Mouse (Mus musculus): ENCODE measurements around the gene Wfdc6b. TPM values are rescaled to one million over a fixed set of nuclear protein-coding genes. Genes with fewer than 3 reads are reported as not detected.
"Not testable (repeated sequence)": the region's sequence is repeated elsewhere in the genome, so short reads cannot be mapped to it uniquely, and the experiment has no call there.

The Wfdc6b gene
- polyA plus RNA-seq (2014; fragmentation: Nextera tagmentation; extraction: Ambion mirVana), result not detected in 2 replicates

DNA sequence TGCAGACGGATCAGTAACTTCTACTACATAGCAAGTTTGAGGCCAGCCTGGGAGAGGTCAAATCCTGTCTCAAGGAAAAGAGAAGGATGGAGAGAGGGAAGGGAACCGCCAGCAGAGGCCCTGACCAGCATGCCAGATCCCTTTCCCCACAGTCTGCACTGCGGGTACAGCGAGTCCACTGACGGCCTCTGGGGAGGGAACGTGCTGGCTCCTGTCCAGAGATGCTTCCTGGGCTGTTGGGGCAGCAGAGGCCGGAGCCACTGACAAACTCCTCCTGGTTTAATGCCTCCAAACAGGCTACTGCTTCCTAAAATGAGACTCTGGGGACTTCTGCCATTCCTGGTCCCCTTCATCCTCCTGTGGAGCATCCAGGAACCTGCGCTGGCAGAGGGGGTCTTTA lies at the start of gene Wfdc6b, which contains the start of gene Wfdc8:
Gene Wfdc6b, plus strand, starts transcription at position 52 of the 400 bp plus-strand sequence.
Gene Wfdc8, minus strand, starts transcription at position 156 of the 400 bp plus-strand sequence.
- not testable (repeated sequence) for ATAC-seq (ENCODE audit: low FRiP score); H3K9ac ChIP-seq (ENCODE audit: low read depth, low read length)

GRCm38 (mm10) chr2:164564346-164564745 lies 49.0 kb upstream of the Wfdc6b start:
- ATAC-seq (ENCODE audit: low FRiP score), result no peak
- H3K9me3 ChIP-seq (ENCODE audit: control insufficient read depth, low read length), result no peaks in the 10 kb centered on the region

More for the DNA sequence above, at the start of gene Wfdc6b, which contains the start of gene Wfdc8:
- H3K36me3 ChIP-seq (ENCODE audit: control insufficient read depth, insufficient read depth, low read length); DNase-seq (ENCODE audit: low spot score); H3K9me3 ChIP-seq (ENCODE audit: control insufficient read depth, low read length); H3K4me2 ChIP-seq (replicated peaks; ENCODE audit: low read depth, low read length); H3K4me3 ChIP-seq (ENCODE audit: low read depth, low read length); H3K27ac ChIP-seq (ENCODE audit: low read depth, low read length); H3K4me1 ChIP-seq (replicated peaks; ENCODE audit: control insufficient read depth, insufficient read depth, low read length); H3K27me3 ChIP-seq (ENCODE audit: control insufficient read depth, insufficient read depth, low read length): not testable (repeated sequence)
- WGBS, result 74% methylated on average over 8 of the region's 8 CpGs

GRCm38 (mm10) chr2:164566997-164567396 lies 46.3 kb upstream of the Wfdc6b start:
- no peak for ATAC-seq (ENCODE audit: low FRiP score)
- H3K4me1 ChIP-seq (replicated peaks; ENCODE audit: control insufficient read depth, insufficient read depth, low read length), result peaks cover 7% of the 10 kb centered on the region

More at GRCm38 (mm10) chr2:164564346-164564745, 49.0 kb upstream of the Wfdc6b start:
- no peak overlapping the region for H3K27ac ChIP-seq (ENCODE audit: low read depth, low read length)
- peaks cover 5% of the 10 kb centered on the region; the same call in 1 of the 2 replicates for H3K27me3 ChIP-seq (ENCODE audit: control insufficient read depth, insufficient read depth, low read length)
- no peaks in the 10 kb centered on the region for H3K36me3 ChIP-seq (ENCODE audit: control insufficient read depth, insufficient read depth, low read length)
- 79% methylated on average over 5 of the region's 5 CpGs for WGBS
- peaks cover 7% of the 10 kb centered on the region for H3K4me1 ChIP-seq (replicated peaks; ENCODE audit: control insufficient read depth, insufficient read depth, low read length)
- H3K9ac ChIP-seq (ENCODE audit: low read depth, low read length), result no peak overlapping the region
- no peak overlapping the region for H3K4me3 ChIP-seq (ENCODE audit: low read depth, low read length)
- H3K4me2 ChIP-seq (replicated peaks; ENCODE audit: low read depth, low read length), result no peak overlapping the region; the same call in 1 of the 2 replicates
- no peak for DNase-seq (ENCODE audit: low spot score)

DNA sequence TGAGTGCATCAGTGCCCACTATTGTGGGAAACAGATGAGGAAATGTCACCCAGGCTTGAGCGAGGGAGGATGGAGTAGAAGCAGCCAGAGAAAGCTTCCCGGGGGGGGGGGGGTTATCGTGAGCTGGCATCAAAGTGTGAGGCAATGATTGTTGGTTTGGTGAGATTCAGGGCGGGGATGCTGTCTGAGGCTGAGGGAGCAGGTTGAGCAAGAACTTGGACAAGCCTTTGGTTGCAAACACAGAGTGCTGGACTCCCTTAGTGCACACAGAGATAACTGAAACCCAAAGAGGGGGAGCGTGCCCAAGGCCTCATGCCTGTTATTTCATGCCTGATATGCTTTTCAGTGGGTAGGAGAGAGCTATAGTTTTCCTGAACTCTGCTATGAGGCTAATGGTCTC lies 45.9 kb upstream of the Wfdc6b start:
- Histone ChIP-seq H3K27ac (ENCODE audit: low read depth, low read length) (no peak overlapping the region), H3K9ac (ENCODE audit: low read depth, low read length) (no peak overlapping the region), H3K36me3 (ENCODE audit: control insufficient read depth, insufficient read depth, low read length) (no peaks in the 10 kb centered on the region), H3K4me3 (ENCODE audit: low read depth, low read length) (no peak overlapping the region), H3K4me1 (replicated peaks; ENCODE audit: control insufficient read depth, insufficient read depth, low read length) (peaks cover 7% of the 10 kb centered on the region), H3K4me2 (replicated peaks; ENCODE audit: low read depth, low read length) (no peak overlapping the region), H3K9me3 (ENCODE audit: control insufficient read depth, low read length) (no peaks in the 10 kb centered on the region), H3K27me3 (ENCODE audit: control insufficient read depth, insufficient read depth, low read length) (peaks cover 1% of the 10 kb centered on the region; the same call in 1 of the 2 replicates)
- DNase-seq (ENCODE audit: low spot score) (no peak), ATAC-seq (ENCODE audit: low FRiP score) (no peak)
- WGBS, result 93% methylated on average over 5 of the region's 5 CpGs

More at GRCm38 (mm10) chr2:164566997-164567396, 46.3 kb upstream of the Wfdc6b start:
- no peak overlapping the region for H3K4me3 ChIP-seq (ENCODE audit: low read depth, low read length)
- no peak overlapping the region for H3K9ac ChIP-seq (ENCODE audit: low read depth, low read length)
- H3K4me2 ChIP-seq (replicated peaks; ENCODE audit: low read depth, low read length), result no peak overlapping the region
- no peak for DNase-seq (ENCODE audit: low spot score)
- H3K36me3 ChIP-seq (ENCODE audit: control insufficient read depth, insufficient read depth, low read length), result no peaks in the 10 kb centered on the region
- no peak overlapping the region for H3K27ac ChIP-seq (ENCODE audit: low read depth, low read length)
- 94% methylated on average over 2 of the region's 2 CpGs for WGBS
- H3K27me3 ChIP-seq (ENCODE audit: control insufficient read depth, insufficient read depth, low read length), result peaks cover 5% of the 10 kb centered on the region; the same call in 1 of the 2 replicates
- H3K9me3 ChIP-seq (ENCODE audit: control insufficient read depth, low read length), result no peaks in the 10 kb centered on the region

DNA sequence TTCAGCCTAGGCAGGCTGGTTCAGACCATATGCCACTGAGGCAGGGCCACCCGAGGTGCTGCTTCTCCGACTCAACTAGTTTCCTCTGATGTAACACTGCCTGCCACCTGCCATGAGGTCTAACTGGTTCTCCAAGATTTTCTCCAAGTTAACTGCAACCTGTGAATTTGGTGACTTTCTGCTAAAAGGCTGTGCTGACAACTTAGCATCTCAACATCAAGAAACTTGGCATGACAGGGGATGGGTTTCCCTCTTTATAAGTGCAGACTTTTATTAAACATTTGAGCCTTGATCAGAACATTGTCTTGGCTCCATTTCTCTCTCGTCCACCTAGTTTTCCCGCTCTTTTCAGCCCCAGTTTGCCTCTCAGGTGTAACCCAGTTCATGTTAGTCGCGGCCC lies 40.0 kb upstream of the Wfdc6b start, which contains the start of gene Spint3:
Gene Spint3, minus strand, starts transcription at position 101 of the 400 bp plus-strand sequence.
- WGBS, result 81% methylated on average over 6 of the region's 6 CpGs
- not testable (repeated sequence) for H3K9ac ChIP-seq (ENCODE audit: low read depth, low read length); H3K4me3 ChIP-seq (ENCODE audit: low read depth, low read length); H3K4me2 ChIP-seq (replicated peaks; ENCODE audit: low read depth, low read length); ATAC-seq (ENCODE audit: low FRiP score); H3K9me3 ChIP-seq (ENCODE audit: control insufficient read depth, low read length); H3K4me1 ChIP-seq (replicated peaks; ENCODE audit: control insufficient read depth, insufficient read depth, low read length); H3K27me3 ChIP-seq (ENCODE audit: control insufficient read depth, insufficient read depth, low read length); H3K27ac ChIP-seq (ENCODE audit: low read depth, low read length); H3K36me3 ChIP-seq (ENCODE audit: control insufficient read depth, insufficient read depth, low read length); DNase-seq (ENCODE audit: low spot score)

- H3K9me3 ChIP-seq (ENCODE audit: control insufficient read depth, low read length); H3K4me3 ChIP-seq (ENCODE audit: low read depth, low read length); H3K9ac ChIP-seq (ENCODE audit: low read depth, low read length); H3K27me3 ChIP-seq (ENCODE audit: control insufficient read depth, insufficient read depth, low read length); H3K4me1 ChIP-seq (replicated peaks; ENCODE audit: control insufficient read depth, insufficient read depth, low read length); ATAC-seq (ENCODE audit: low FRiP score); H3K4me2 ChIP-seq (replicated peaks; ENCODE audit: low read depth, low read length); DNase-seq (ENCODE audit: low spot score); H3K27ac ChIP-seq (ENCODE audit: low read depth, low read length); H3K36me3 ChIP-seq (ENCODE audit: control insufficient read depth, insufficient read depth, low read length): not testable (repeated sequence)
- 76% methylated on average over 13 of the region's 13 CpGs for WGBS
Observed at GRCm38 (mm10) chr2:164585025-164585725, 28.1 kb upstream of the Wfdc6b start, which contains the start of gene Wfdc6a. Gene Wfdc6a (minus strand): TSS chr2:164585447.

- DNase-seq (ENCODE audit: low spot score) (peak; percentile 70), ATAC-seq (ENCODE audit: low FRiP score) (no peak)
- H3K27ac ChIP-seq (ENCODE audit: low read depth, low read length), result no peak overlapping the region
- no peaks in the 10 kb centered on the region for H3K36me3 ChIP-seq (ENCODE audit: control insufficient read depth, insufficient read depth, low read length)
- H3K9me3 ChIP-seq (ENCODE audit: control insufficient read depth, low read length), result no peaks in the 10 kb centered on the region
- H3K4me1 ChIP-seq (replicated peaks; ENCODE audit: control insufficient read depth, insufficient read depth, low read length), result no peaks in the 10 kb centered on the region
- WGBS, result 11% methylated on average over 4 of the region's 4 CpGs
- H3K4me3 ChIP-seq (ENCODE audit: low read depth, low read length), result no peak overlapping the region
- no peaks in the 10 kb centered on the region for H3K27me3 ChIP-seq (ENCODE audit: control insufficient read depth, insufficient read depth, low read length)
- no peak overlapping the region for H3K4me2 ChIP-seq (replicated peaks; ENCODE audit: low read depth, low read length)
- no peak overlapping the region for H3K9ac ChIP-seq (ENCODE audit: low read depth, low read length)
Observed at GRCm38 (mm10) chr2:164592014-164592413, 21.3 kb upstream of the Wfdc6b start.

DNA sequence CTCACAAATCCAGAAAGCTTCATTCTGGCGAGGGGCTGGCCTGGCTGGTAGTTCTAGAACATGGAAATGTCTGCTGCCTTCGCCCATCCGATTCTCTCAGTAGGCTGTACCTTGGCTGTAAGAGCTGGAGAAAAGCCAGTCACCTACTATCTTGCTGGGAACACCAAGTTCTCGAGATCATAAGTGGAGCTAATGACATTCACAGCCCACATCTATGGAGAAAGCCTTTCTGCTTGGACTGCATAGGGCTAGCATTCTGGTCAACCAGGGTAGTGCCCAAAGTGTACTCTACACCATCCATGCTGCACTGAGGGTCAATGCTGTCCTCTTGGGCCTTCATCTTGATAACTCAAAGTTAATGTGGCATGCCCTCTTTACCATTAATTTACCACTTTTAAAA lies 19.8 kb upstream of the Wfdc6b start, which contains the start of gene Eppin:
Gene Eppin, minus strand, starts transcription at position 101 of the 400 bp plus-strand sequence.
- Histone ChIP-seq H3K4me1 (replicated peaks; ENCODE audit: control insufficient read depth, insufficient read depth, low read length) (no peaks in the 10 kb centered on the region), H3K9me3 (ENCODE audit: control insufficient read depth, low read length) (no peaks in the 10 kb centered on the region), H3K4me2 (replicated peaks; ENCODE audit: low read depth, low read length) (no peak within 1 kb of the TSS), H3K36me3 (ENCODE audit: control insufficient read depth, insufficient read depth, low read length) (no peaks in the 10 kb centered on the region), H3K9ac (ENCODE audit: low read depth, low read length) (no peak within 1 kb of the TSS), H3K27ac (ENCODE audit: low read depth, low read length) (no peak within 1 kb of the TSS), H3K4me3 (ENCODE audit: low read depth, low read length) (no peak within 1 kb of the TSS), H3K27me3 (ENCODE audit: control insufficient read depth, insufficient read depth, low read length) (no peaks in the 10 kb centered on the region)
- 84% methylated on average over 4 of the region's 4 CpGs for WGBS
- DNase-seq (ENCODE audit: low spot score) (no peak), ATAC-seq (ENCODE audit: low FRiP score) (no peak)

DNA sequence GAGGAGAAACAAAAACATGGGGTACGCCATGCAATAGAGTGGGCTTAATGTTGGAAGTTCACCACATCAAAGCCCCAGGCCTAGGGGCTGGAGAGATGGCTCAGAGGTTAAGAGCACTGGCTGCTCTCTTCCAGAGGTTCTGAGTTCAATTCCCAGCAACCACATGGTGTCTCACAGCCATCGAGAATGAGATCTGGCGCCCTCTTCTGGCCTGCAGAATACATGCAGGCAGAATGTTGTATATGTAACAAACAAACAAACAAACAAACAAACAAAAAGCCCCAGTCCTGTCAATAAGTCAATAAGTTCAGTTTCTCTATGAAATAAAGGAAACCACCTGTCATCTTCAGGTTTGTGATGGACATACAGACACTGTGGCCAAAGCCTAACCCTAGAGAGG lies 13.1 kb upstream of the Wfdc6b start:
- Histone ChIP-seq H3K9ac (ENCODE audit: low read depth, low read length) (no peak overlapping the region), H3K9me3 (ENCODE audit: control insufficient read depth, low read length) (no peaks in the 10 kb centered on the region), H3K27me3 (ENCODE audit: control insufficient read depth, insufficient read depth, low read length) (no peaks in the 10 kb centered on the region), H3K4me2 (replicated peaks; ENCODE audit: low read depth, low read length) (no peak overlapping the region), H3K36me3 (ENCODE audit: control insufficient read depth, insufficient read depth, low read length) (no peaks in the 10 kb centered on the region), H3K27ac (ENCODE audit: low read depth, low read length) (no peak overlapping the region), H3K4me3 (ENCODE audit: low read depth, low read length) (no peak overlapping the region), H3K4me1 (replicated peaks; ENCODE audit: control insufficient read depth, insufficient read depth, low read length) (no peaks in the 10 kb centered on the region)
- ATAC-seq (ENCODE audit: low FRiP score) (no peak), DNase-seq (ENCODE audit: low spot score) (no peak)
- WGBS, result 79% methylated on average over 3 of the region's 3 CpGs

All from hindbrain, embryonic 11.5 days (tissue).